In the genomic region with DNA sequence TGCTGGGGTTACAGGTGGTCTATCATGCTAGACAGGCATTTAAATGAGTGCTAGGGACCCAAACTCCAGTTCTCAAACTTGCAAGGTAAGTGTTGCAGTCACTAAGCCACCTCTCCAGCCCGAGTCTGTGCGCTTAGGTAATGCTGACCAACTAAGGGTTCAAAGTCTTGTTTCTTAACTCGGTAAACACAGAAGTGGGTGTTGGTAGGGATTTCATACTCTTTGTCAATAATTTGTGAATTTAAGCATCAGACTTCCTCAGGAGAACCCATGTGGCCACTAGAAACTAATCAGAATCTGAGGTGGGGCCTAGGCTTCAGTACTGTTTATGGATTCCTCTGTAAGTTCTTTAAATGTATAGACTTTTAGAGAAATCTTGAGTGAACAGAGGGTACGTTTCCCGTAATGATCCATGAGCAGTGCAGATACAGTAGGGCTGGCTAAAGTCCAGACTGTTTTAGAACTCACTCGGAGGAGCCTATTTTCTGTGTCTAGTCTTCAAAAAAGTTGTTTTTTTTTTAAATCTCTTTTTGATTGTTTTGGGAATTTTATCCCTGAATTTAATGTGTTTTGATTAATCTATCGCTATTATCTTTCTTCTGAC, we compare ENCODE assay signal across 17 mouse cellular contexts. TPM values are rescaled to one million over a fixed set of nuclear protein-coding genes. Genes with fewer than 3 reads are reported as not detected.
A peak's percentile ranks its signal among the peaks of the same experiment; 100 is the strongest.
DNase-seq lines count a peak whose midpoint lies in the region; ATAC-seq and TF ChIP-seq lines count a peak whose summit lies in the region.
"Had no signal": no experiment of that assay in that cellular context is flagged by ENCODE, and none has a peak within 500 bp of the region (broad histone marks: within the 10 kb centered on the region; RNA-seq: fewer than 3 reads in every experiment).

No protein-coding gene starts in this region.

- 77% methylated on average over 7 of the region's 7 CpGs for WGBS in intestine, embryonic 14.5 days
- 86% methylated on average over 7 of the region's 7 CpGs for WGBS in kidney, embryonic 15.5 days
- 76% methylated on average over 7 of the region's 7 CpGs for WGBS in liver, embryonic 12.5 days (ENCODE audit: insufficient replicate concordance)
- 68% methylated on average over 7 of the region's 7 CpGs for WGBS in stomach, embryonic 15.5 days
- 92% methylated on average over 7 of the region's 7 CpGs for WGBS in cerebellum, adult 2 months
- 89% methylated on average over 7 of the region's 7 CpGs for WGBS in forebrain, postnatal 0 days

- TF ChIP-seq POLR2A in cerebellum, adult 2 months (IDR thresholded peaks at IDR 0.05; ENCODE audit: borderline replicate concordance, insufficient read depth, low read length) = no peak

- no peak overlapping the region for H3K4me2 ChIP-seq in intestine, embryonic 14.5 days (ENCODE audit: low read length)
- H3K4me2 ChIP-seq in kidney, embryonic 15.5 days = no peak overlapping the region
- H3K4me2 ChIP-seq in liver, embryonic 12.5 days = no peak overlapping the region
- no peak overlapping the region for H3K4me2 ChIP-seq in stomach, embryonic 15.5 days
- H3K4me2 ChIP-seq in forebrain, postnatal 0 days (ENCODE audit: low read depth) = no peak overlapping the region
- H3K4me2 ChIP-seq: forebrain, embryonic 13.5 days; hindbrain, embryonic 13.5 days; midbrain, embryonic 13.5 days had no signal

- peak; percentile 59 for DNase-seq in intestine, embryonic 14.5 days (ENCODE audit: low spot score)
- no peak for DNase-seq in cerebellum, adult 2 months
- no peak for DNase-seq in forebrain, postnatal 0 days
- no peak for DNase-seq in cerebellum, adult 18-20 months
- DNase-seq: adrenal gland, adult 8-10 months; cerebellum, adult 9-11 months; gastrocnemius, postnatal 10 days; heart, postnatal 10 days; lung, postnatal 4 days; thymus, adult 18-20 months had no signal

- no peaks in the 10 kb centered on the region for H3K9me3 ChIP-seq in intestine, embryonic 14.5 days (ENCODE audit: control insufficient read depth, low read length)
- no peaks in the 10 kb centered on the region for H3K9me3 ChIP-seq in kidney, embryonic 15.5 days (replicated peaks)
- no peaks in the 10 kb centered on the region for H3K9me3 ChIP-seq in liver, embryonic 12.5 days (replicated peaks)
- no peaks in the 10 kb centered on the region for H3K9me3 ChIP-seq in stomach, embryonic 15.5 days
- H3K9me3 ChIP-seq in forebrain, postnatal 0 days (ENCODE audit: low read length) = no peaks in the 10 kb centered on the region
- H3K9me3 ChIP-seq: forebrain, embryonic 13.5 days; hindbrain, embryonic 13.5 days; midbrain, embryonic 13.5 days had no signal

- peak; percentile 86 for ATAC-seq in intestine, embryonic 14.5 days (replicated peaks; ENCODE audit: low FRiP score, low TSS enrichment, low read depth)
- no peak for ATAC-seq in kidney, embryonic 15.5 days (replicated peaks; ENCODE audit: low FRiP score)
- ATAC-seq in liver, embryonic 12.5 days = peak; percentile 61; the same call in 1 of the 2 replicates
- peak; percentile 82 for ATAC-seq in stomach, embryonic 15.5 days (ENCODE audit: insufficient read depth, low FRiP score, low read depth)
- no peak for ATAC-seq in forebrain, postnatal 0 days
- ATAC-seq: CD4-positive, CD25-positive, alpha-beta regulatory T cell, adult 4 months; forebrain, embryonic 13.5 days; midbrain, embryonic 13.5 days had no signal

- H3K4me1 ChIP-seq in intestine, embryonic 14.5 days (replicated peaks; ENCODE audit: control insufficient read depth, insufficient read depth, low read length) = no peaks in the 10 kb centered on the region
- H3K4me1 ChIP-seq in kidney, embryonic 15.5 days = 0 out of 2 replicates have a peak, but pooled peaks cover 4% of the 10 kb centered on the region
- H3K4me1 ChIP-seq in liver, embryonic 12.5 days = no peaks in the 10 kb centered on the region
- H3K4me1 ChIP-seq in stomach, embryonic 15.5 days = no peaks in the 10 kb centered on the region
- H3K4me1 ChIP-seq in cerebellum, adult 2 months (ENCODE audit: control insufficient read depth, insufficient read depth, low read length) = no peaks in the 10 kb centered on the region
- H3K4me1 ChIP-seq in forebrain, postnatal 0 days (ENCODE audit: insufficient read depth) = no peaks in the 10 kb centered on the region
- H3K4me1 ChIP-seq: forebrain, embryonic 13.5 days; hindbrain, embryonic 13.5 days; midbrain, embryonic 13.5 days had no signal

- H3K27ac ChIP-seq in intestine, embryonic 14.5 days (ENCODE audit: low read depth) = no peak overlapping the region
- peak overlapping the region; percentile 18; the same call in 1 of the 2 replicates for H3K27ac ChIP-seq in kidney, embryonic 15.5 days
- H3K27ac ChIP-seq in liver, embryonic 12.5 days = no peak overlapping the region
- 0 out of 2 replicates have a peak overlapping the region, but pooled peaks have one; percentile 31 for H3K27ac ChIP-seq in stomach, embryonic 15.5 days
- H3K27ac ChIP-seq in cerebellum, adult 2 months (ENCODE audit: insufficient read depth, low read length) = no peak overlapping the region
- H3K27ac ChIP-seq in forebrain, postnatal 0 days (ENCODE audit: low read depth, low read length) = no peak overlapping the region
- H3K27ac ChIP-seq: forebrain, embryonic 13.5 days; hindbrain, embryonic 13.5 days; midbrain, embryonic 13.5 days had no signal

- H3K9ac ChIP-seq in intestine, embryonic 14.5 days (ENCODE audit: low read length) = no peak overlapping the region
- no peak overlapping the region for H3K9ac ChIP-seq in kidney, embryonic 15.5 days
- H3K9ac ChIP-seq in liver, embryonic 12.5 days = no peak overlapping the region
- H3K9ac ChIP-seq in stomach, embryonic 15.5 days = no peak overlapping the region
- no peak overlapping the region for H3K9ac ChIP-seq in forebrain, postnatal 0 days
- H3K9ac ChIP-seq: forebrain, embryonic 13.5 days; hindbrain, embryonic 13.5 days; midbrain, embryonic 13.5 days had no signal

- no peak overlapping the region for H3K4me3 ChIP-seq in intestine, embryonic 14.5 days (ENCODE audit: low read depth, low read length)
- no peak overlapping the region for H3K4me3 ChIP-seq in kidney, embryonic 15.5 days (replicated peaks)
- no peak overlapping the region for H3K4me3 ChIP-seq in liver, embryonic 12.5 days
- H3K4me3 ChIP-seq in stomach, embryonic 15.5 days (replicated peaks) = no peak overlapping the region
- no peak overlapping the region for H3K4me3 ChIP-seq in cerebellum, adult 2 months (replicated peaks; ENCODE audit: insufficient read depth, low read depth, low read length)
- no peak overlapping the region for H3K4me3 ChIP-seq in forebrain, postnatal 0 days (ENCODE audit: low read depth, low read length)
- H3K4me3 ChIP-seq: forebrain, embryonic 13.5 days; hindbrain, embryonic 13.5 days; midbrain, embryonic 13.5 days had no signal

- no peak for TF ChIP-seq CTCF in cerebellum, adult 2 months (IDR thresholded peaks at IDR 0.05; ENCODE audit: borderline replicate concordance, insufficient read depth, low read depth, low read length)
- no peak for TF ChIP-seq CTCF in forebrain, postnatal 0 days (IDR thresholded peaks at IDR 0.05; ENCODE audit: low read depth)

- no peaks in the 10 kb centered on the region for H3K27me3 ChIP-seq in intestine, embryonic 14.5 days (replicated peaks; ENCODE audit: control insufficient read depth, insufficient read depth, low read length)
- no peaks in the 10 kb centered on the region for H3K27me3 ChIP-seq in kidney, embryonic 15.5 days
- H3K27me3 ChIP-seq in liver, embryonic 12.5 days (replicated peaks) = no peaks in the 10 kb centered on the region
- no peaks in the 10 kb centered on the region for H3K27me3 ChIP-seq in stomach, embryonic 15.5 days (replicated peaks)
- no peaks in the 10 kb centered on the region for H3K27me3 ChIP-seq in cerebellum, adult 2 months (ENCODE audit: control insufficient read depth, insufficient read depth, low read length)
- no peaks in the 10 kb centered on the region for H3K27me3 ChIP-seq in forebrain, postnatal 0 days (ENCODE audit: insufficient read depth, low read length)
- H3K27me3 ChIP-seq: forebrain, embryonic 13.5 days; hindbrain, embryonic 13.5 days; midbrain, embryonic 13.5 days had no signal

- H3K36me3 ChIP-seq in intestine, embryonic 14.5 days (ENCODE audit: control insufficient read depth, insufficient read depth, low read length) = no peaks in the 10 kb centered on the region
- H3K36me3 ChIP-seq in kidney, embryonic 15.5 days = no peaks in the 10 kb centered on the region
- H3K36me3 ChIP-seq in liver, embryonic 12.5 days = no peaks in the 10 kb centered on the region
- no peaks in the 10 kb centered on the region for H3K36me3 ChIP-seq in stomach, embryonic 15.5 days
- H3K36me3 ChIP-seq in forebrain, postnatal 0 days (ENCODE audit: insufficient read depth) = no peaks in the 10 kb centered on the region
- H3K36me3 ChIP-seq: hindbrain, embryonic 13.5 days; midbrain, embryonic 13.5 days had no signal

RNA-seq across cellular contexts. Expression of a gene that starts 53.8 kb away (rescaled TPM):
- polyA plus RNA-seq in intestine, embryonic 14.5 days (2014; fragmentation: Nextera tagmentation; extraction: Ambion mirVana) = 61.2 and 67.1 TPM in 2 replicates
- polyA plus RNA-seq in kidney, embryonic 15.5 days (2015; fragmentation: Nextera tagmentation; extraction: Ambion mirVana) = 58.7 and 59.9 TPM in 2 replicates
- 22.0 and 24.0 TPM in 2 replicates for polyA plus RNA-seq in liver, embryonic 12.5 days (2016; fragmentation: Nextera tagmentation; extraction: Ambion mirVana)
- 36.4 and 38.3 TPM in 2 replicates for polyA plus RNA-seq in stomach, embryonic 15.5 days (2015; fragmentation: Nextera tagmentation; extraction: Ambion mirVana)
- polyA plus RNA-seq in cerebellum, adult 2 months (2012; rRNA removed) = 63.7 and 68.3 TPM in 2 replicates
- total RNA-seq in forebrain, postnatal 0 days (2014; rRNA removed) = 60.2 and 63.4 TPM in 2 replicates
- polyA plus RNA-seq in forebrain, postnatal 0 days (2015; fragmentation: Nextera tagmentation; extraction: Ambion mirVana) = 31.2 and 37.1 TPM in 2 replicates

Comparison
In these comparisons a context has a peak if more than half of its experiments do, and no peak if none do; other contexts are left out.
1. ATAC-seq: peak in intestine, embryonic 14.5 days (single experiment), liver, embryonic 12.5 days (single experiment) and stomach, embryonic 15.5 days (single experiment); none in kidney, embryonic 15.5 days (single experiment) and forebrain, postnatal 0 days (single experiment).
2. H3K27ac ChIP-seq: peak in kidney, embryonic 15.5 days (single experiment) and stomach, embryonic 15.5 days (single experiment); none in intestine, embryonic 14.5 days (single experiment), liver, embryonic 12.5 days (single experiment), cerebellum, adult 2 months (single experiment) and forebrain, postnatal 0 days (single experiment).